Mouse (Mus musculus): ENCODE results near the gene Abhd16a. TPM values are rescaled to one million over a fixed set of nuclear protein-coding genes. Genes with fewer than 3 reads are reported as not detected.

Gene Abhd16a
- polyA plus RNA-seq (2015; fragmentation: Illumina TruSeq; extraction: RNeasy Lipid Tissue Mini Kit (QIAGEN cat#74804); ENCODE audit: insufficient read depth, low replicate concordance) = 19.7 TPM

DNA sequence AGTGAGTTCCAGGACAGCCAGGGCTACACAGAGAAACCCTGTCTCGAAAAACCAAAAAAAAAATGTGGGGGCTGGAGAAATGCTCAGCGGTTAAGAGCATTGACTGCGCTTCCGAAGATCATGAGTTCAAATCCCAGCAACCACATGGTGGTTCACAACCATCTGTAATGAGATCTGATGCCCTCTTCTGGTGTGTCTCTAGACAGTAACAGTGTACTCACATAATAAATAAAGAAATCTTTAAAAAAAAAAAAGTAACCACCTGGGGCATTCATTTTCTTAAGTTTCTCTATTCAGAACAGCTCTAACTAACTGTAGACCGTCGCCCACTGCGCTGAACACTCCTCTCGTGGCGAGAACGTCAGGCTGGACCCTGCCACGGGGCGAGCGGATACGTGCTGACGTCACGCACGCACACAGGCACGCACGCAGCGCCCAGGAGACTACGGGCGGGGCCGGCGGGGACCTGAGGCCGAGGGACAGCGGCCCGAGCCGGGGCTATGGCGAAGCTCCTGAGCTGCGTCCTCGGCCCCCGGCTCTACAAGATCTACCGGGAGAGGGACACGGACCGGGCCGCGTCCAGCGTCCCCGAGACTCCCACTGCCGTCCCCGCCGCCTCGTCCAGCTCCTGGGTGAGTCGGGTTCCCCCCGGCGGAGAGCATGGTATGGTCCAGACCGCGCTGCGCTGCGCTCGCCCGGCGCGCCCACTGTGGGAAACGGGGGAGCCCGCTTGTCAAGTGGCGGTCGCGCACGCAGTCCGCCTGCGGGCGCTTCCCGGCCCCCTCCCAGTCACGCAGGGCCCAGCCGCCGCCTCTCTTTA is at the start of gene Abhd16a:
Gene Abhd16a (plus strand): TSS at position 439 of the 820 bp plus-strand sequence.

DNA sequence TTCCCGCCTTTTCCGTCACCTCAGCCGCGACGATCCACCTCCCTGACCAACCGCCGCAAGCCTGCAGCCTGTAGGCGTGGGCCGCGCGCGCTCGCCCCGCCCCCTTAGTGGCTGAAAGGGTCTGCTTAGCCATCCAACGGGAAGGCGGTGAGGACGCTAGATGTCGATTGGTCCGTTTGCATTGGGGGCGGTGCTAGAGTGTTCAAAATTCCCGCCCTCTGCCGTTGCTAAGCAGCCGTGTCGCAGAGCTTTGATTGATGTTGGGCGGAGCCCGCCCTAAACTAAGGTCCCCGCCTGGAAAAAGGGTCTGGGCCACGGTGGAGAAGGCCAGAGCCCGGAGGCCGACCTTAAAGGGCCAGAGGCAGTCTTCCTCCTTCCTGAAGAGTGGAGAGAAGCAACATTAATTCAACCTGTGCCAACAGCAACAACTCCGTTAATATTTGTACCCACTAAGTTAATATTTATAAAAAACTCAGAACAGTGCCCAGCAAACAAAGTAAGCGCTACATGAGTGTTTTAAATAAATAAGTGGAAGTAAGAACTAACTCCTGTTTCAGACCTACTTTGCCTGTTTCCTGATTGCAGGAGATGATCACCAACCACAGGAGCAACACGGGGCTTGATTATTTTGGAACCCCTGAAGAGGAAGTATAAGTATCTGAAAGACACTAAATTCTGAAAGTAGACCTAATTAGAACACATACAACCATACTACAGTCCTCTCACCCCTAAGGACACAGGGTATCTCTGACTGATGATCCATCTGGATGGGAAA is 42.2 kb upstream of the Abhd16a start, which contains the start of gene Msh5:
Gene Msh5 (minus strand): TSS at position 65 of the 775 bp plus-strand sequence.

GRCm38 (mm10) chr17:35049561-35050016 is 39.5 kb upstream of the Abhd16a start, which contains the start of gene Clic1:
Gene Clic1, plus strand, starts transcription at chr17:35049966.

DNA sequence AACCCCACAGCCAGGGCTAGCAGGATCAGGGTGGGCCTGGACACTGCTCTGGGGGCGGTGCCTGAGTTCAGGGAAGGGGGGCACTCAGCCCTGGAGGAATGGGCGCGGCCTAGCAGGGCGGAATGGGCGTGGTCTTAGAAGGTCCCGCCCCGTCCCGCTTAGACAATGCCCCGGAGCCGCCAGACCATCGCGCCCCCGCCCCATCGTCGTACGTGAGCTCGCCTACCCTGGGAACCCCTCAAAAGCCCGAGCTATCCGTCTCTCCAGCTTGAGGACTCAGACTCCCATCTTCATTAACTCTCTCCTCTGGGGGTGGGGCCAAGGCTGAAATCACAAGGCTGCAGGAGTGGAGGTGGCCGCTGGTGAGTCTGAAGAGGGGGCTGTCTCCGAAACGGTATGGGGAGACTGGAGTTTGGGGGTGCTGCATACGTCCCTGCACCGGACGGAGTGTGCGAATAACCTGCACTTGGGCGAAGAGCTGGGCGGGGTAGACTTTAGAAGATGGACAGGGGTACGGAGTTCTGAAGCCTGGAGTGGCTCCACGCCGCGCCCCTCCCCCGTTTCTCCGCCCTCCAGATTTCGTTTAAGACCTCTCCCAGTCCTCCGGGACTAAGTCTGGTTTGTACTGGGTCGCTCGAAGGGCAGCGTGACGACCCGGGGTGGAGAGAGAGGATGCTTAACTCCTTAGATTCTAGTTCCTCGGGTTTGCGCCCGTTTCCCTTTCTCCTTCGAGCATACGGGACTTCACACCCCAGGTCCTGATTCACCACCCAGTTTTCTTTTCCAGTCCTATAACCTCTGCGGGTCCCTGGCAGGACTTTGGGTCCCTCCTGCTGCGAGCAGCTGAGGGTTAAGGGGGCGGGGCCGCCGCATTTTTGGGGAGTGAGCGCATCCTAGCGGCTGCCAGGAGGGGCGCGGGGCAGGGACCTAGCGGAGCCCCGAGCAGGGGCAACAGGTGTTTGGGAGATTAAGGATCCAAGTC is 29.9 kb upstream of the Abhd16a start, which contains the start of gene Ddah2:
Gene Ddah2 (plus strand): TSS at position 125 of the 982 bp plus-strand sequence.

GRCm38 (mm10) chr17:35064951-35065947 is 23.8 kb upstream of the Abhd16a start, which contains the start of gene Ly6g6c:
Gene Ly6g6c, plus strand, starts transcription at chr17:35065388.

GRCm38 (mm10) chr17:35066084-35066483 is 23.0 kb upstream of the Abhd16a start, which contains the start of gene Mpig6b:
Gene Mpig6b, minus strand, starts transcription at chr17:35066184.

DNA sequence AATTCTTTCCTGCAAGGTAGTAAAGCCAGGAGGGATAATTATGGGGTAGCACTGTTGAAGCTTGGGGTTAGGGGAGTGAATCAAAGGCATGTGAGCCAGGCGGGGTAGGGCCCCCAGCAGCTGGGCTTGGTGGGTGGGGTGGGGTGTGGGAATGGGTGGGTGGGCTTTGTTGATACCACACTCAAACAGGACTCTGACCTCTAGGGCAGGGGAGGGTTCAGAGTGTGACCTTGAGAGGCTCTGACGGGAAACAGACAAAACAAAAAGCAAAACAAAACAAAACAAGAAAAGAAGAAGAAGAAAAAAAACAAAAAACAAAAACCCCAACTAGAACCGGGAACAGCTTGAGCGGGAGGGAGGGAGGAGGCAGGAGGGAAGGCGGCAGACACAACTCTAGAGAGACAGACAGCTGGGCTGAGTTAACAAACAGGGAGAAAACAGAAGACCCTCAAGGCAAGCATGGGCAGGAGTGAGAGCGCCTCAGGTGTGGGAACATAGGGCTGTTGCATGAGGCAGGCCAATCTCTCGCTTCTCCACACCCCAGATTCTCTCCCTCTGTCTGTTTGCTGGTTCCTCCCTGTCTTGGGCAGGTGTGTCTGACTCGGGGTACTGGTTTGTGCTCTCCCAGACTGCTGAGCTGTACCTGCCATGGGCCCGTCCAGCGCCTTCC is 12.4 kb upstream of the Abhd16a start, which contains the start of gene Ly6g6e:
Gene Ly6g6e (plus strand): TSS at position 396 of the 670 bp plus-strand sequence.

DNA sequence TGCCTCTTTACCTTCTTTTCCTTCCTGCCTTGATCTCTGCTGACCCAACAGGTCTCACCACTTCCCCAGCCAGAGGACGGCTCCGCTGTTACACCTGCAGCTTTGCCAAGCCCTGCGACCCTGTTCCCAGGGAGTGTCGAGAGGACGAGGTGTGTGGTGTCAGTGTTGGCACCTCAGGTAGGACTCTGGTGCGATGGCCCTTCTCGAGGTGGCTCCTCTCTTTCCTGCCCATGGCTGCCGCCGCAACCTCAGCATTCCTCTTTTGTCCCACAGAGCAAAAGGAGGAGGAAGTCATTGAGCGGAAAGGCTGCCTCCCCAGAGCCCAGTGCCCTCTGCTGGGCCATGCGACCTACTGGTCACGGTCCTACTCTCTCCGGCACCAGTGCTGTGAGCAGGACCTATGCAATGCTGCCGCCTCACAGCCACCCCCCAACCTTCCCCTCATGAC is 11.3 kb upstream of the Abhd16a start, which contains the start of gene Ly6g6d:
Gene Ly6g6d (minus strand): TSS at position 280 of the 448 bp plus-strand sequence.

DNA sequence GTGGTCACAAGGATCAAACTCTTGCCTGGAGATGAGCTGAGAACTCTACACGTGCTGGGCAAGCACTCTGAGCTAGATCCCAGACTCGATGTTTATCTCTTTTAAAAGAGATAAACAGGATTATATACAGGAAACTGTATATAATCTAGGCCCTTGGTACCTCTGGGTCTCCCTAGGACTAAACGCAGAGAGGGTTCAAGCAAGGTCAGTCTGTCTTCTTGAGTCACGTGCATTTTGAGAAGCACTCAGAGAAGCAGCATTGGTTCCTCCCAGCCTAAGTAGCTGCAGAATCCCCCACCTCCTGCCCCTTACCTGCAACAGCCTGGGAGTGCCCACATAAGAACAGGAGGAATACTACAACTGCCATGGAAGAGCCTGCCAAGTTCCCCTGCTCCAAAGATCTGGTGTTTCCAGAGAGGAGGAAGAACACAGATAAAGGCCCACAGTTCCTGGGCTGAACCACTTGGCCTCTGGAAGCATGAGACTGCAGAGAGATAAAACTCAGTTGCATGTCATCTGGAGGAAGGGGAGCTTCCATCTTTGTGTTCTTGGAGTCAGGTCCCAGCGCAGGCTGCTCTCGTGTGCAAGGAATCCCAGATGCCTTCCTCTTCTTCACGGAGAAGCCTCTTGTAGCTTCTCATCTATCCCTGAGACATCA is 3.7 kb upstream of the Abhd16a start, which contains the start of gene Ly6g6f:
Gene Ly6g6f (minus strand): TSS at position 403 of the 658 bp plus-strand sequence.

DNA sequence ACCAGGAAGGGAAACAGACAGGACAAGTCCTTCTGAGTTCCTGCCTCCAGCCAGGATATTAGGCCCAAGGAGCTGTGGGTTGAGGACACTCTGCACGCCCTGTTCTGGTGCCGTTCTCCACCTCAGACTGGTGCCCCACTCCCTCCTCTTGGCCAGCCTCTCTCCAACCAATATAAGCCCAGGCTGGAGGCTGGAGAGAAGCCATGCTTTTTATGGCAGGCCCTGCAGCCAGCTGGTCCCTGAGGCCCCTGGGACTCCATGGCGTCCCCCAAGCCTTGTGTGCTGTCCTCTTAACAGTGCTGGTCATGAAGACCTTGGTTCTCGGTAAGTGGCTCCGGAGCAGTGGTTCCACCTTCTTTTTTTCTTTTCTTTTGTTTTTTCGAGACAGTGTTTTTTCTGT is 19.0 kb downstream of the Abhd16a start, which contains the start of gene Ly6g5c:
Gene Ly6g5c (plus strand): TSS at position 183 of the 400 bp plus-strand sequence.

GRCm38 (mm10) chr17:35115046-35116019 is 26.3 kb downstream of the Abhd16a start, which contains the start of gene Ly6g5b:
Gene Ly6g5b, minus strand, starts transcription at chr17:35115428.

GRCm38 (mm10) chr17:35121143-35121799 is 32.2 kb downstream of the Abhd16a start, which contains the start of gene Gpank1:
Gene Gpank1, plus strand, starts transcription at chr17:35121455.

GRCm38 (mm10) chr17:35121871-35122303 is 32.8 kb downstream of the Abhd16a start, which contains the start of gene Csnk2b:
Gene Csnk2b, minus strand, starts transcription at chr17:35122053.

DNA sequence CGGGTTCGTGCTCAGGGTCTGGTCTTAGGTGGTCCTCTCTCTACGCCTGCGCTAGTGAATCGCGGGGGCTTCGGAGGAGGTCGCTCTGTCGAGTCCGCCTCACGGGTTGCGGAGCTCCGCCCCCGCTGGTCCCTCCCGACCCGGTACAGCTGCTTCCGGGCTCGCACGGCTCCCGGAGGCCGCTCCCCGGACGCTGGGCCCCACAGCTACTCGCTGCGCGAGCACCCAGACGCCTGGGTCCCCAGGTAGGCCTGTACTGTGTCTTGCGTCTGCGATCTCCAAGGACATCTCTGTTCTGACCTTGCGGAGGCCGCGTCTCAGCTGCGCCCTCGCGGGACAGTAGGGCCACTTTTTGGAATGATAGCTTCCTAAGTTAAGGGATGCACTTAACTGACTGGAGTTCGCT is 37.1 kb downstream of the Abhd16a start, which contains the start of gene D17H6S53E:
Gene D17H6S53E (plus strand): TSS at position 168 of the 406 bp plus-strand sequence.

DNA sequence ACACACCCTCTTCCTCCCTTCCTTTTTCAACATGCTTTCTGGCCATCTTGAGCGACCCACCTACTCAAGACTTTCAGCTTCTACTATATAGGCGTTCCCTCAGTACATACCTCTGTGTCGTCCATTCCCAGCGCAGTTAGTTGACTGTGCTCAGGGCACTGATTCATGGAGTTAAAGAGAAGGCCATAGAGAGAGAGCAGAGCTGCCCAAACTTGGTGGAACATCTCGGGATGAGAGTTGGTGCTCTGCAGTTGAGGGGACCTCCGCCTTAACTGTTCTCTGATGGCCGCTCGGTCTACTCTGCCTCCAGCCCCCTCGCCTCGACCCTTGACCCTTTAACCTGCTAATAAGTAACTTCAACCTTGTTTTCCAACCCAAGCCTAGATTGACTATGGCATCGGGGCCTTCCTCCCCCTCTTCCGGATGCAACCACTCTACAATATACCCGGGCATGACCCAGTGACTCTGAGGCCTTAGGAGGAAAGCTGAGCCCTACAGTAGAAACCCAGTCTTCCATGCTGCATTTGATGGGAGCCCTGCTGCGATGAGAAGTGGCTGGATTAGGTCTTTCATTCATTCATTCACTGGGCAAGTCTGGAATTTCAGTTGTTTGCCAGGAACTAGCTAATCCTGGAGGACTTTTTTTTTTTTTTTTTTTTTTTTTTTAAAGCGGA is 42.6 kb downstream of the Abhd16a start, which contains the start of gene Apom:
Gene Apom (minus strand): TSS at position 551 of the 674 bp plus-strand sequence.

All from spleen, adult 10 weeks (tissue).